Mouse (Mus musculus): ENCODE measurements around the gene Gm10665. TPM values are rescaled to one million over a fixed set of nuclear protein-coding genes. Genes with fewer than 3 reads are reported as not detected.

Gm10665 gene
- not detected for polyA plus RNA-seq (2014; fragmentation: Illumina TruSeq; extraction: RNeasy Lipid Tissue Mini Kit (QIAGEN cat#74804); ENCODE audit: low replicate concordance)

GRCm38 (mm10) chr7:22463975-22464374, at the start of gene Gm10665:
Gene Gm10665 (minus strand): TSS chr7:22464075.

GRCm38 (mm10) chr7:22499578-22499977, 35.7 kb upstream of the Gm10665 start, which contains the start of gene Vmn1r151:
Gene Vmn1r151 (minus strand): TSS chr7:22499678.

GRCm38 (mm10) chr7:22438129-22438528, 25.7 kb downstream of the Gm10665 start, which contains the start of gene Vmn1r149:
Gene Vmn1r149 (minus strand): TSS chr7:22438229.

GRCm38 (mm10) chr7:22413283-22413682, 50.6 kb downstream of the Gm10665 start, which contains the start of gene Vmn1r148:
Gene Vmn1r148 (plus strand): TSS chr7:22413583.

Other genes with a start within 250 kb of the Gm10665 start
- gene Gm8453, start 234.6 kb downstream of the Gm10665 start, polyA plus RNA-seq (2014; fragmentation: Illumina TruSeq; extraction: RNeasy Lipid Tissue Mini Kit (QIAGEN cat#74804); ENCODE audit: low replicate concordance) = not detected
- gene Gm4187, start 134.4 kb downstream of the Gm10665 start, polyA plus RNA-seq (2014; fragmentation: Illumina TruSeq; extraction: RNeasy Lipid Tissue Mini Kit (QIAGEN cat#74804); ENCODE audit: low replicate concordance) = not detected
- not detected for gene Gm8660, start 93.0 kb downstream of the Gm10665 start, polyA plus RNA-seq (2014; fragmentation: Illumina TruSeq; extraction: RNeasy Lipid Tissue Mini Kit (QIAGEN cat#74804); ENCODE audit: low replicate concordance)
- gene Vmn1r148, start 50.5 kb downstream of the Gm10665 start, polyA plus RNA-seq (2014; fragmentation: Illumina TruSeq; extraction: RNeasy Lipid Tissue Mini Kit (QIAGEN cat#74804); ENCODE audit: low replicate concordance) = not detected
- gene Vmn1r149, start 25.8 kb downstream of the Gm10665 start, polyA plus RNA-seq (2014; fragmentation: Illumina TruSeq; extraction: RNeasy Lipid Tissue Mini Kit (QIAGEN cat#74804); ENCODE audit: low replicate concordance) = not detected
- gene Vmn1r151, start 35.6 kb upstream of the Gm10665 start, polyA plus RNA-seq (2014; fragmentation: Illumina TruSeq; extraction: RNeasy Lipid Tissue Mini Kit (QIAGEN cat#74804); ENCODE audit: low replicate concordance) = not detected
- not detected for gene Vmn1r152, start 58.9 kb upstream of the Gm10665 start, polyA plus RNA-seq (2014; fragmentation: Illumina TruSeq; extraction: RNeasy Lipid Tissue Mini Kit (QIAGEN cat#74804); ENCODE audit: low replicate concordance)
- not detected for gene Gm8677, start 70.8 kb upstream of the Gm10665 start, polyA plus RNA-seq (2014; fragmentation: Illumina TruSeq; extraction: RNeasy Lipid Tissue Mini Kit (QIAGEN cat#74804); ENCODE audit: low replicate concordance)
- gene Gm4201, start 101.3 kb upstream of the Gm10665 start, polyA plus RNA-seq (2014; fragmentation: Illumina TruSeq; extraction: RNeasy Lipid Tissue Mini Kit (QIAGEN cat#74804); ENCODE audit: low replicate concordance) = not detected
- not detected for gene Gm4565, start 124.1 kb upstream of the Gm10665 start, polyA plus RNA-seq (2014; fragmentation: Illumina TruSeq; extraction: RNeasy Lipid Tissue Mini Kit (QIAGEN cat#74804); ENCODE audit: low replicate concordance)
- gene Vmn1r155, start 193.9 kb upstream of the Gm10665 start, polyA plus RNA-seq (2014; fragmentation: Illumina TruSeq; extraction: RNeasy Lipid Tissue Mini Kit (QIAGEN cat#74804); ENCODE audit: low replicate concordance) = not detected
- not detected for gene Gm8693, start 228.2 kb upstream of the Gm10665 start, polyA plus RNA-seq (2014; fragmentation: Illumina TruSeq; extraction: RNeasy Lipid Tissue Mini Kit (QIAGEN cat#74804); ENCODE audit: low replicate concordance)

Data from small intestine, adult 10 weeks (tissue).